ENCODE assay signal across 40 mouse cellular contexts in genomic region chr8:43603166-43603565, GRCm38 (mm10). TPM values are rescaled to one million over a fixed set of nuclear protein-coding genes. Genes with fewer than 3 reads are reported as not detected.
"Had no signal": no experiment of that assay in that cellular context is flagged by ENCODE, and none has a peak within 500 bp of the region (broad histone marks: within the 10 kb centered on the region; RNA-seq: fewer than 3 reads in every experiment).

No protein-coding gene starts in this region.

RNA-seq across cellular contexts. Expression of gene Gm5346, which starts 23.9 kb away (rescaled TPM):
- total RNA-seq: left cerebral cortex, postnatal 14 days; left cerebral cortex, postnatal 25 days; left cerebral cortex, postnatal 36 days; left cerebral cortex, postnatal 4 days; liver, adult 2 months; megakaryocyte progenitor cell, adult 5-6 weeks; megakaryocyte, adult 5-6 weeks; megakaryocyte-erythroid progenitor cell, adult 5-6 weeks; monocyte, adult 5-6 weeks had no signal
- polyA plus RNA-seq: limb, embryonic 10.5 days; limb, embryonic 11.5 days; limb, embryonic 12.5 days; limb, embryonic 13.5 days; limb, embryonic 14.5 days; limb, embryonic 15.5 days; liver, adult 2 months; liver, embryonic 11.5 days; liver, embryonic 12.5 days; liver, embryonic 13.5 days; liver, embryonic 14.5 days; liver, embryonic 15.5 days; liver, embryonic 16.5 days; liver, postnatal 0 days; lung, adult 2 months; lung, embryonic 14.5 days; lung, embryonic 15.5 days; lung, embryonic 16.5 days; lung, postnatal 0 days; macrophage; midbrain, embryonic 10.5 days; midbrain, embryonic 11.5 days; midbrain, embryonic 12.5 days; midbrain, embryonic 13.5 days; midbrain, embryonic 14.5 days; midbrain, embryonic 15.5 days; midbrain, embryonic 16.5 days; myocyte; neural tube, embryonic 11.5 days; neural tube, embryonic 12.5 days had no signal

RNA-seq across cellular contexts. Expression of gene Adam26a, which starts 26.7 kb away (rescaled TPM):
- total RNA-seq: left cerebral cortex, postnatal 10 days; left cerebral cortex, postnatal 14 days; left cerebral cortex, postnatal 25 days; left cerebral cortex, postnatal 36 days; left cerebral cortex, postnatal 4 days; liver, adult 2 months; megakaryocyte progenitor cell, adult 5-6 weeks; megakaryocyte, adult 5-6 weeks; megakaryocyte-erythroid progenitor cell, adult 5-6 weeks; midbrain, postnatal 0 days; monocyte, adult 5-6 weeks had no signal
- polyA plus RNA-seq: limb, embryonic 10.5 days; limb, embryonic 11.5 days; limb, embryonic 12.5 days; limb, embryonic 13.5 days; limb, embryonic 14.5 days; limb, embryonic 15.5 days; liver, adult 2 months; liver, embryonic 11.5 days; liver, embryonic 12.5 days; liver, embryonic 13.5 days; liver, embryonic 14.5 days; liver, embryonic 15.5 days; liver, embryonic 16.5 days; liver, postnatal 0 days; lung, adult 2 months; lung, embryonic 14.5 days; lung, embryonic 15.5 days; lung, embryonic 16.5 days; lung, postnatal 0 days; macrophage; midbrain, embryonic 10.5 days; midbrain, embryonic 11.5 days; midbrain, embryonic 12.5 days; midbrain, embryonic 13.5 days; midbrain, embryonic 14.5 days; midbrain, embryonic 15.5 days; midbrain, embryonic 16.5 days; midbrain, postnatal 0 days; myocyte; neural tube, embryonic 11.5 days; neural tube, embryonic 12.5 days had no signal
